Mouse (Mus musculus) liver (tissue): ENCODE data around the gene Brs3.

Experiments used
- DNase-seq: peaks from one replicate; pipeline ENCODE4 v3.0.0-alpha.2; 2020; ENCODE audit warnings: mixed read lengths

Gene Brs3

GRCm38 (mm10) chrX:57042774-57043173, at the start of gene Brs3:
Brs3 (plus strand) TSS chrX:57043074.
- DNase-seq, result no peak

GRCm38 (mm10) chrX:57012891-57013290, 30.0 kb upstream of the Brs3 start:
- DNase-seq, result no peak

- no peak for DNase-seq
Measured at GRCm38 (mm10) chrX:57043869-57044268, 995 bp downstream of the Brs3 start.

- DNase-seq, result no peak
Measured at GRCm38 (mm10) chrX:57052848-57053173, 9.9 kb downstream of the Brs3 start.

- peak; percentile 86 for DNase-seq
Measured at GRCm38 (mm10) chrX:57053174-57053992, 10.5 kb downstream of the Brs3 start, which contains the start of gene Htatsf1. Htatsf1 (plus strand) TSS chrX:57053583.

GRCm38 (mm10) chrX:57053993-57054385, 11.1 kb downstream of the Brs3 start:
- DNase-seq, result peak; percentile 3

GRCm38 (mm10) chrX:57081496-57081895, 38.6 kb downstream of the Brs3 start:
- no peak for DNase-seq

GRCm38 (mm10) chrX:57087806-57088205, 44.9 kb downstream of the Brs3 start, which contains the start of gene Vgll1:
Vgll1 (plus strand) TSS chrX:57088106.
- no peak for DNase-seq
